Mouse (Mus musculus) lung, adult 2 months (tissue): ENCODE measurements around the gene Prickle4. TPM values are rescaled to one million over a fixed set of nuclear protein-coding genes. Genes with fewer than 3 reads are reported as not detected.

Source experiments
- DNase-seq: peaks from one replicate; pipeline ENCODE4 v3.0.0; 2022
- H3K4me1 ChIP-seq: fragments of 200-500 bp; 2 replicates; pipeline ENCODE4 v1.6.1; 2011; ENCODE audit warnings: low read length; ENCODE audit not compliant: control insufficient read depth, insufficient read depth
- H3K4me3 ChIP-seq: fragments of 200-500 bp; replicated peaks from 2 replicates; pipeline ENCODE3; 2011; ENCODE audit warnings: low read depth, mild to moderate bottlenecking, control low read depth, low read length; ENCODE audit errors: extremely low read depth
- CTCF ChIP-seq: fragments of 200-500 bp; IDR thresholded peaks from 2 replicates; pipeline ENCODE4 v1.5.1; 2011; ENCODE audit warnings: mild to moderate bottlenecking, low read length, control low read depth; ENCODE audit not compliant: insufficient read depth
- POLR2A ChIP-seq: fragments of 200-500 bp; IDR thresholded peaks from 2 replicates; pipeline ENCODE4 v1.6.1; 2011; ENCODE audit warnings: low read depth, mild to moderate bottlenecking, control low read depth, low read length, borderline replicate concordance; ENCODE audit errors: extremely low read depth
- WGBS: fragments of 180-500 bp; shearing (Covaris S2); methylation state at CpG from one replicate; pipeline ENCODE4 v1.1.7; 2018; 5-methylcytosine and 5-hydroxymethylcytosine counted together
- polyA plus RNA-seq: library from polyadenylated mRNA; depleted of rRNA; stranded (reverse); fragments of >200 nt; gene quantifications from 2 replicates; pipeline ENCODE4 v1.2.3, GENCODE M21; 2012

Prickle4 gene
- polyA plus RNA-seq, 1 experiment, result 3.3 TPM

GRCm38 (mm10) chr17:47736856-47737255 lies 42.3 kb upstream of the Prickle4 start, which contains the start of gene Tfeb:
Gene Tfeb (plus strand): TSS chr17:47737030.
- peak; percentile 97 for DNase-seq
- H3K4me3 ChIP-seq, result peak within 1 kb of the TSS; percentile 92
- WGBS, result under 1% methylated on average over 39 of the region's 47 CpGs
- TF ChIP-seq POLR2A (peak; percentile 59; the same call in 1 of the 2 replicates), CTCF (no peak)
- H3K4me1 ChIP-seq, result peaks cover 8% of the 10 kb centered on the region; the same call in 1 of the 2 replicates

GRCm38 (mm10) chr17:47735553-47736100 lies 41.1 kb upstream of the Prickle4 start:
- TF ChIP-seq POLR2A (no peak), CTCF (no peak)
- Histone ChIP-seq H3K4me1 (peaks cover 8% of the 10 kb centered on the region; the same call in 1 of the 2 replicates), H3K4me3 (no peak overlapping the region)
- 74% methylated on average over 14 of the region's 14 CpGs for WGBS
- no peak for DNase-seq

GRCm38 (mm10) chr17:47730633-47731575 lies 36.4 kb upstream of the Prickle4 start:
- WGBS, result 47% methylated on average over 24 of the region's 24 CpGs
- TF ChIP-seq POLR2A (no peak), CTCF (no peak)
- no peaks in the 10 kb centered on the region for H3K4me1 ChIP-seq
- DNase-seq, result no peak
- H3K4me3 ChIP-seq, result no peak overlapping the region

DNA sequence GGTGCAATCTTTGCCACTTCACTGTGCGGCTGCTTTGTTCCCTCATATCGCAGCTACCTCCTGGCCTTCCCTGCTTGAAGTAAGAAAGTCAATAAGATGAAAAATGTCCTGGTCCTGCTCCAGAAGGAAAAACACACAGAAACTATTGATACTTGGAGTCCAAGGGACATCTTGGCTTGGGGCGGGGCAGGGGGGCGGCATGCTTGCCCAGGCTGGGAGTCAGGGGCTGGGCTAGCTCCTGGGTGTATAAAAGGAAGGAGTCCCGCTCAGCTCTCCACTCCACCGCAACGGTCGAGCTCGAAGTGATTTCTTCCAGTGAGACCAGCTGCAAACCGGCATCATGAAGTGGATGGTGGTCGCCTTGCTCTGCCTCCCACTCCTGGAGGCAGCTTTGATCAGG lies 32.0 kb upstream of the Prickle4 start, which contains the start of gene Pgc:
TSS of gene Pgc (plus strand) at position 277 of the 400 bp plus-strand sequence.
- WGBS, result 58% methylated on average over 11 of the region's 11 CpGs
- no peak within 1 kb of the TSS for H3K4me3 ChIP-seq
- DNase-seq, result no peak
- H3K4me1 ChIP-seq, result no peaks in the 10 kb centered on the region
- TF ChIP-seq CTCF (no peak), POLR2A (no peak)

- WGBS, result 47% methylated on average over 4 of the region's 4 CpGs
- Histone ChIP-seq H3K4me3 (no peak overlapping the region), H3K4me1 (no peaks in the 10 kb centered on the region)
- TF ChIP-seq POLR2A (no peak), CTCF (no peak)
- no peak for DNase-seq
Measured at GRCm38 (mm10) chr17:47721183-47721582, 26.6 kb upstream of the Prickle4 start.

GRCm38 (mm10) chr17:47715037-47715436 lies 20.5 kb upstream of the Prickle4 start:
- TF ChIP-seq POLR2A (no peak), CTCF (no peak)
- 41% methylated on average over 3 of the region's 3 CpGs for WGBS
- H3K4me1 ChIP-seq, result no peaks in the 10 kb centered on the region
- DNase-seq, result no peak
- H3K4me3 ChIP-seq, result no peak overlapping the region

GRCm38 (mm10) chr17:47712889-47713571 lies 18.5 kb upstream of the Prickle4 start:
- Histone ChIP-seq H3K4me3 (no peak overlapping the region), H3K4me1 (no peaks in the 10 kb centered on the region)
- no peak for TF ChIP-seq POLR2A
- TF ChIP-seq CTCF, result no peak
- WGBS, result 61% methylated on average over 16 of the region's 22 CpGs
- DNase-seq, result no peak

GRCm38 (mm10) chr17:47711883-47712282 lies 17.3 kb upstream of the Prickle4 start:
- TF ChIP-seq CTCF (no peak), POLR2A (no peak)
- Histone ChIP-seq H3K4me3 (no peak overlapping the region), H3K4me1 (no peaks in the 10 kb centered on the region)
- no peak for DNase-seq
- WGBS, result 48% methylated on average over 6 of the region's 6 CpGs

DNA sequence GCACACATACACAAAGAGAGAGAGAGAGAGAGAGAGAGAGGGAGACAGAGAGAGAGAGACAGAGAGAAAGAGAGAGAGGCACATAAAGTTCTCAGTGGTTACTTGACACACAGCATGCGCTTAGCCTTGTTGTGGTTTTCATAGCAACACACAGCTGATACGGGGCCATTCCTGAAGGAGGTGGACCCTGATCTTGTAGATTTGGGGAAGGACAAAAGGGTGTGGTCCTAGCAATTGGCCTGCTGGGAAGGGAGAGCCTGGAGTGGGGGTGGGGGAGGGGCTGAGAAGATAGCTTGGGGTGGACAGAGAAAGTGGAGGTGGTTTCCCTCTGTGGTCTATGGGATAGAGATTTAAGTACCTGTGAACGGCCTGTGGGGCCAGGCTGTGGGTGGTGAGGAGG lies 15.5 kb upstream of the Prickle4 start:
- no peak for DNase-seq
- WGBS, result 68% methylated on average over 3 of the region's 3 CpGs
- no peaks in the 10 kb centered on the region for H3K4me1 ChIP-seq
- H3K4me3 ChIP-seq, result no peak overlapping the region
- TF ChIP-seq POLR2A (no peak), CTCF (no peak)
